Mouse (Mus musculus): ENCODE results near the gene Dll3.

Dll3 gene

GRCm38 (mm10) chr7:28306216-28306615, 4.2 kb upstream of the Dll3 start:
- DNase-seq, result no peak

GRCm38 (mm10) chr7:28305641-28306040, 3.6 kb upstream of the Dll3 start:
- no peak for DNase-seq

- peak; percentile 58 to 68 for DNase-seq
Observed at GRCm38 (mm10) chr7:28298837-28299625, 3.0 kb downstream of the Dll3 start.

DNA sequence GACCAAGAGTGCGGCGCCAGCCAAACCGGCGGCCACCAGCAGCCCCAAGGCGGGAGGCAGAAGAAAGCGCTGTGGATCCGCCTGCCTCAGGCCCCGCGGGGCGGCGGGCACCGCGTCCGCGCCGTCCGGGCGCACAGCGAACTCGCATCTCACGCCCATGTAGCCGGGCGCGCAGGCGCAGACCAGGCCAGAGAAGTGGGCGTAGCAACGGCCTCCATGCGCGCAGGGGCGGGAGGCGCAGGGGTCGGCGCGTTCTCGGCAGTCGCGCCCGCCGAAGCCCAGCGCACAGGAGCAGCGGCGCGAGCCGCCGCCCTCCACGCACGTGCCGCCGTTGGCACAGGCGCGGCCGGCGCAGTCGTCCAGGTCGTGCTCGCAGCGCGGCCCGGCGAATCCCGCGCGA, 7.6 kb downstream of the Dll3 start:
- peak in 1 of 2 experiments; percentile 49 for DNase-seq

DNA sequence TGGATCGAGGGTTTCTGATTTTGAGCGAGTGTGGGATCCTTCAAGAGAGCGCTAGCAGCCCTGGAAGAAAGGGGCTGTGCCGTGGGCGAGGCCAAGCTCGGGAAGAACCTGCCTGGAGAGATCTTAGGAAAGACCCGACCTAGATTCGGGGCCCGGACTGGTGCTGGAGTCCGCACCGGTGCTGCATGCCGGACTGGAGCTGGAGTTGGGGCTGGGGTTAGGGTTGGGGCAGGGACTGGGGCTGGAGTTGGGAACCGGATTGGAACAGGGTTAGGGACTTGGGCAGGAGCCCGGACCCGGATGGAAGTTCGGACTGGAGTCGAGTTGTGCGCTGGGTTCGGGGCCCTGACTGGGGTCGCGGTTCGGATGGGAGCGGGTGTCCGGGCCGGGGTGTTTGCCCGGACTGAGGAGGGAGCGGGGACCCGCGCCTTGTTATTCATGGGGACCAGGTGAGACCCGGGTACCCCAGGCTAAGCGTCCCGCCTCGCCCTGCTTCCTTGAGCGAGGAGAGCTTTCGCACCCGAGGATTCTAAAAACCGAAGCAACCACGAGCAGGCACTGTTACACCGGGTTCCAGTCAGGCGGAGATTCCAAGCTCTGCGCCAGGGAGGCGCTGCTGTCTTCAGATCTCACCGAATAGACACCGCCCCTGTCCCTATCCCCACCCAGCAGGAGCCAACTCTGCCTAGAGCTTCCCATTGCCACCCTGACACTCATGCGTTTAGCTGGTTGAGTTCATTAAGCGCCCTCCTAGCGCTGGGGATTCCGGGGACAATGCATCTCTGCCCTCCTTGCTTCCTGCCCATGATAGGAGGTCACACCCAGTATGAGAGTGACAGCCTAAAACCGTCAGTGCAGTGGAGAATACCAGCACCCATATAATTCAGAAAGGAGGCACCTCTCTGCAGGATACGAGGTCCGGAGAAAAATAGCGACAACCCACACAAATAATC, 11.1 kb downstream of the Dll3 start, which contains the start of gene Selenov:
Gene Selenov, minus strand, starts transcription at position 549 of the 953 bp plus-strand sequence.
- peak; percentile 41 to 55 for DNase-seq

DNA sequence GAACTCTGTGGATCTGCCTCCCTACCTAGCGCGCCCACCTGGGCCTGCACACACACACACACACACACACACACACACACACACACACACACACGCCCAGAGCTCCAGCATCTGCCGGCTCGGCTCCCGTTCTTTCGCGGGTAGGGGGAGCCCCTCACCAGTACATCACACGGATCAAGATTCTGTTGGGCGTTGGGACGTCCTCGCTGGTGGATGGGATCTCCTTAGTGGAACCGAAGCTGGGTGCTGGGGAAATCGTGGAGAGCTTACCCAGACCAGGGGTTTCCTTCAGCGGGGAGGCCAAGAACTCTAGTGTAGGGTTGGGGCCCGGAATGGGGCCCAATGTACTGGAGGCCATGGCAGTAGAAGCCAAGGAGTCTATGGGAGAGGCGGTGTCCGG, 11.9 kb downstream of the Dll3 start:
- no peak for DNase-seq

- DNase-seq, result no peak
Observed at GRCm38 (mm10) chr7:28280630-28281029, 21.4 kb downstream of the Dll3 start.

- no peak for DNase-seq
Observed at GRCm38 (mm10) chr7:28278279-28278652, 23.8 kb downstream of the Dll3 start.

GRCm38 (mm10) chr7:28277615-28278278, 24.3 kb downstream of the Dll3 start, which contains the start of gene Eid2b:
Gene Eid2b, plus strand, starts transcription at chr7:28277739.
- peak; percentile 95 to 99 for DNase-seq

DNA sequence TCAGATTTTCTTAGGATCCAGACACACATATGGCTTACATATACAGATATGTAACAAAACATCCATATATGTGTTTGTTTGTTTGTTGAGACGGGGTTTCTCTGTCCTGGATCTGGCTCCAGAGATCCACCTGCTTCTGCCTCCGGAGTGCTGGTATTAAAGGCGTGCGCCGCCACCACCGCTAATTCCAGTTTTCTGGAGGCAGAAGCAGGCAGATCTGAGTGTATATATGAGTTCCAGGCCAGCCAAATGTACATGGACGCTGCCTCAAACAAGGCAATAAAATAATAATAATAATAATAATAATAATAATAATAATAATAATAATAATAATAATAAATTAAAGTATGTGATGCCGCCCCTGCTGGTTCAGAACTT, 24.8 kb downstream of the Dll3 start:
- no peak for DNase-seq

DNA sequence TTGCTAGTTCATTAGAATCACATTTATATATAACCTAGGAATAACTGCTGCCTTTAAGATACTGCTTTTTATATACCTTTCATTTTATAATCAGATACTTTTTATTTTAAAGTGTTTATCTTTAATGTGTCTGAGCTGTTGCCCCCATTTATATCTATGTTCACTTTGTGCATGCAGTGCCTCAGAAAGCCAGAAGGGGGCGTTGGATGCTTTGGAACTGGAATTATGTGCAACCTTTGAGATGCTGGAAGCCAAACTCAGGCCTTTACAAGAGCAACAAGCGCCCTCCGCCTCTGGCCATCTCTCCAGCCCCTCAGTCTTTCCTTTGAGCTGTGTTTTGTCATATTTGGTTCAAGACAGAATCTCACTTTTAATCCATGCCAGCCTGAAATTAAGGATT, 30.3 kb downstream of the Dll3 start:
- no peak for DNase-seq

DNA sequence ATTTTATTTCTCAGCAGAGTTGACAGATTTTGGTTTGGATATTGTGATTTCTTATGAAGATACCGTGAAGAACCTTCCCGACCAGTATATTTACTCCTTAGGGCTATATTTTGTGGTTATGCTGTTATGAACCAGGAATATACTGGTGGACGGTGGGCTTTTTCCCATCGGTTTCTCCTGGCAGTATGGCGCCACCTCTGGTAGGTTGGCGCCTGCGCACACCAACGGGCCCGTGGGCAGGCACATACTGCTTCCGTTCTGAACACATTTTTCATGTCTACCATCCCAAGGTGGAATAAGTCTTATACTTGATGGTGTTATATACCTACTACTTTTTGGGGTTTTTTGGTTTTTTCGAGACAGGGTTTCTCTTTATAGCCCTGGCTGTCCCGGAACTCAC, 32.7 kb downstream of the Dll3 start:
- no peak for DNase-seq

- DNase-seq, result no peak
Observed at GRCm38 (mm10) chr7:28268576-28268975, 33.5 kb downstream of the Dll3 start.

DNA sequence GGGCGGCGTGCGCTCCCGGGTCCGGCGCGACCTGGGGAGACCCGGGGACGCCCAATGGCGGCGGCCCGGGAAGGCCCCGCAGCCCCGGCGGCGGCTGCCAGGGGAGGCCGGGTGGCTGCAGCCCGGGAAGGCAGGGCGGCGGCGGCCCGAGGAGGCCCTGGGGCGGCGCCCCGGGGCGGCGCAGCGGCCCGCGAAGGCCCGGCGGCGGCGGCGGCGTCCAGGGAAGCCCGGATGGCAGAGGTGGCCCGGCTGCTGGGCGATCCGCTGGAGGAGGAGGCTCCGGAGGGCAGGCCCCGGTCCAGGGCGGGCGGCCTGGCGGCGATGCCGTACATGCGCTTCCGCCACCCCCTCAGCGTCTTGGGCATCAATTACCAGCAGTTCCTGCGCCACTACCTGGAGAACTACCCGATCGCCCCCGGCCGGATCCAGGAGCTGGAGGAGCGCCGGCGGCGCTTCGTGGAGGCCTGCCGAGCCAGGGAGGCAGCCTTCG, 34.0 kb downstream of the Dll3 start:
- DNase-seq, result peak; percentile 67 to 73

DNA sequence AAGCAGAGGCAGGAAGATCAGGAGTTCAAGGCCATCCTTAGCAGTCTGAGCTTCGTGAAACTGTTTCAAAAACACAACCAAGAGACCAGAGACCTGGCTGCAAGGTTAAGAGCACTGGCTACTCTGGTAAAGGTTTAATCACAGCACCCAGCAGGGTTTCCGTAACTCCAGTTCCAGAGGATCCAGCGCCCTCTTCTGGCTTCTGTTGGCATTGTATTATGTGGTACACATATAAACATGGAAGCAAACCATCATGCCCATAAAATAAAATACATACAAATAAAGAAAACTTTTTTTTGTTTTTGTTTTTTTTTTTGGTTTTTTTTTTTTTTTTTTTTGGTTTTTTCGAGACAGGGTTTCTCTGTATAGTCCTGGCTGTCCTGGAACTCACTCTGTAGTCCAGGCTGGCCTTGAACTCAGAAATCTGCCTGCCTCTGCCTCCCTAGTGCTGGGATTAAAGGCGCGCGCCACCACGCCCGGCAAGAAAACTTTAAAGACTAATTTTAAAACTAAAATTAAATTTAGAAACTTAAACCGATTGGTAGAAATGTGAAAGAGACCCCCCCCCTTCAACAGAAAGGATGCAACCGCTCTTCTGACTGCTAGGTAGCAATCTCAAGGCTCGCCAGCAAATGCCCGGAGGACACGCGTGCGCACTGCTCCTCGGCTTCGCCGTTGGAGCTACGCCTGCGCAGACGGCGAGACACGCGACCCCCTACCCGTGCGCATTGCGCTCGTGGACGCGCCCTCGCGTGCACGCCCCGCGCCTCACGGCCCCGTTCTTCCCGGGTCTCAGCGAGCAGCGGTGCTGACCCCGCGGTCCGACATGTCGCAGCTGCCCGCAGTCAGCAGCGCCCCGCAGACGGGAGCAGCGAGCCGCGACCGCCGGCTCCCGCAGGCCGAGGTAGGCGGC, 34.7 kb downstream of the Dll3 start, which contains the start of gene Eid2:
Gene Eid2, plus strand, starts transcription at position 753 of the 913 bp plus-strand sequence.
- peak; percentile 90 to 94 for DNase-seq

- DNase-seq, result no peak
Observed at GRCm38 (mm10) chr7:28265391-28265790, 36.6 kb downstream of the Dll3 start.

- DNase-seq, result no peak
Observed at GRCm38 (mm10) chr7:28263786-28264185, 38.3 kb downstream of the Dll3 start.

- no peak for DNase-seq
Observed at GRCm38 (mm10) chr7:28262861-28263260, 39.2 kb downstream of the Dll3 start.

DNA sequence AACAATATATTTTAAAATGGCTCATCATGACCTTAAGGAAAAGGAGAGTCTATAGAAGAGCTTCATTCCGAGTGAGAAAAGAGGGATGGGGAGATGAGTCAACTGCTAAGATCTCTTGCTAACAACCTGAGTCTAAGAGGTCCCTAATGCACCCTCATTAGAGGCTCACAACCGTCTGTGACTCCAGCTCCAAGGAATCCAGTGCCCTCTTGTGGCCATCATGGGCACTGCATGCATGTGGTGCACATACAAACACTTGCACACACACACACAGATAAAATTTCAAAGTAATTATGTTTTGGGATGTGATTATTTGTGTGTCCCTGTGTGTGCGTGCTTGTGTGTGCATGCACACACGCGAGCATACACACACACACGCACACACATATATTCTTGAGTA, 46.6 kb downstream of the Dll3 start:
- no peak for DNase-seq

- DNase-seq, result no peak
Observed at GRCm38 (mm10) chr7:28254591-28254990, 47.4 kb downstream of the Dll3 start.

DNA sequence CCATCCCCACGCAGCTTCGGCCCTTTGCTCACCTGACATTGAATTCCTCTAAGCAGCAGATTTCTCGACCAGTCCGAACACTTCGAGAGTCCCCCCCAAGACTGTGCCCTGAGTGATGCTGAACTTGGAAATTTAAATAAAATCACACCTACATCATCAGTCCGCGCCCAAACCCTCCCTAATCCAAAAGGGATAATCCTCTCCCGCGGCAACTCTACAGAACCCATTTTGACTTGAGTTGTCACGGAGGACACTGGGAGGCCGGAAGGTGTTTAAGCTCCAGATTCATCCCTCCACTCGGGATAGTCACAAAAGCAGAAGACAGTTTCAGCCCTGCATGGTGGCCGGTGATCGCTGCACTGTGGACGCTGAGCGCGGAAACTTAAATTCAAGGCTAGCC, 50.1 kb downstream of the Dll3 start:
- no peak for DNase-seq

- DNase-seq, result no peak
Observed at GRCm38 (mm10) chr7:28248957-28249356, 53.1 kb downstream of the Dll3 start.
